Mouse (Mus musculus): ENCODE results near the gene Stox2.

Stox2 gene

GRCm38 (mm10) chr8:47191444-47192365, 254.5 kb downstream of the Stox2 start:
- intact Hi-C loops (cut with DNase I) = no loop called here

- intact Hi-C loops (cut with DNase I) = no loop called here
Observed at GRCm38 (mm10) chr8:47185396-47185795, 260.8 kb downstream of the Stox2 start.

GRCm38 (mm10) chr8:47182771-47183558, 263.2 kb downstream of the Stox2 start:
- intact Hi-C loops (cut with DNase I) = no loop called here

- intact Hi-C loops (cut with DNase I) = no loop called here
Observed at GRCm38 (mm10) chr8:47182292-47182691, 263.9 kb downstream of the Stox2 start.

GRCm38 (mm10) chr8:47181032-47181698, 265.0 kb downstream of the Stox2 start:
- intact Hi-C loops (cut with DNase I) = no loop called here

- intact Hi-C loops (cut with DNase I) = no loop called here
Observed at GRCm38 (mm10) chr8:47180181-47180580, 266.0 kb downstream of the Stox2 start.

DNA sequence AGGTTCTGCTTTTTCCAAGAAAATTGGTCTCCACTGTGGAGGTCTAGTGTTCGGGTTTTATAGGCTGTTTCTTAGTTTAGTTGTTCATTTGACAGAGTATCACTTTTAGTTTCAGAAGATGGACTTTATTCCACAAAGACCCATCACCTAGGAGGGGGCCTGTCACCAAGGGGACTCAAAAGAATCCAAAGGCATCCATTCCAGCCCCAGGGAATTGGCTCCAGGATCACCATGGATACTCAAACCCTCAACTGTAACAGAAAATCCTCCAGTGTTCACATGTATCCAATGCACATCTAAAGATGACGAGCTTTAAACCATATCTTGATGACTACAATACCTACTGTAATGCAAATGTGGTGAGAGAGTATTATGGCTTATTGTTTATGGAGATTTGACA, 267.4 kb downstream of the Stox2 start:
- intact Hi-C loops (cut with DNase I) = no loop called here

- intact Hi-C loops (cut with DNase I) = no loop called here
Observed at GRCm38 (mm10) chr8:47173823-47174222, 272.3 kb downstream of the Stox2 start.

- intact Hi-C loops (cut with DNase I) = no loop called here
Observed at GRCm38 (mm10) chr8:47172848-47173247, 273.3 kb downstream of the Stox2 start.

- intact Hi-C loops (cut with DNase I) = no loop called here
Observed at GRCm38 (mm10) chr8:47160688-47161087, 285.5 kb downstream of the Stox2 start.

- intact Hi-C loops (cut with DNase I) = no loop called here
Observed at GRCm38 (mm10) chr8:47154521-47154920, 291.6 kb downstream of the Stox2 start.

DNA sequence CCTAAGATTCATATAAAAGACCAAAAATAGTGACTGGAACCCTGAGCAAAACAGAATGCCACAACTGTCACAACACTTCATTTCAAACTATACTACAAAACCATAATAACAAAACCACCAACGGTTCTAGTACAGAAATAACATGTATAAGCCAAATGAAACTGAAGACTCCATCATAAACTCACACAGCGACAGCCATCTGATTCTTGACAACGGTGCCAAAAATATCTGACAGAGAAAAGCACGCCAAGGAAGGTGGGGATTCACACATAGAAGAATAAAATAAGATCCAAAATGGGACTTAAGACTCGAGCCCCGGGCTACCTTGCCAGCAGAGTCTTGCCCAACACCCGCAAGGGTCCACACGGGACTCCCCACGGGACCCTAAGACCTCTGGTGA, 300.9 kb downstream of the Stox2 start:
- intact Hi-C loops (cut with DNase I) = no loop called here

GRCm38 (mm10) chr8:47136047-47136446, 310.1 kb downstream of the Stox2 start:
- intact Hi-C loops (cut with DNase I) = no loop called here

GRCm38 (mm10) chr8:47135586-47135985, 310.6 kb downstream of the Stox2 start:
- intact Hi-C loops (cut with DNase I) = no loop called here

DNA sequence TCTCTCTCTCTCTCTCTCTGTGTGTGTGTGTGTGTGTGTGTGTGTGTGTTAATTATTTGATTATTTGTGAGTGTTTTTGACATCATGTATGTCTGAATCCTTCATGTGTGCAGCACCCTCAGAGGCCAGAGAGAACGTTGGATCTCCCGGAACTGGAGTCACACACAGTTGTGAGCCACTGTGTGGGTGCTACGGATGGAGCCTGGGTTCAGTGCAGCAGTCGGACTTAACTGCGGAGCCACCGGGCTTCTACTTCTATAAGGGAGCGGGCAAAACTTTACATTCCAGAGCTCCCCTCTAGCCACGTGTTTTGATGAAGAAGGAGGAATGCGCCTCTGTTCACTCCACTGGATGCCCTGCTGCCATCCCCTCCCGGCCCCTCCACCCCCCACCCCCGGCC, 311.4 kb downstream of the Stox2 start:
- intact Hi-C loops (cut with DNase I) = no loop called here

DNA sequence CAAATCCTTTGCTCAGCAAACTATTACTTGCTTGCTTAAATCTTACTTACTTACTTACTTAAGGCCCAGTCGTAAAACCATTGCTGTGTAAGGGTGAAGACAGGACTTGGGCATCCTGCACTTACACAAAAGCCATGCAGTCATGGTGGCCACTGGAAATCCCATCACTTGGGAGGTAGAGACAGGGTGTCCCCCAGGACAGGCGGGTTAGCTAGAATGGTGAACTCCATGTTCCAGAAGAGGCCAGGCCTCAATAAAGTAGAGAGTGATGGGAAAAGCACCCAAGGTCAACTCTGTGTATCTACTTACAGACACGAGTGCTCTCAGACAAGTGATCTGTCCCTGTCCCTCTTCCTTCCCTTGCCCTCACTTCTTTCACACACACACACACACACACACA, 312.8 kb downstream of the Stox2 start:
- intact Hi-C loops (cut with DNase I) = no loop called here

Measured in adrenal gland (tissue).